Comparison of ENCODE assay signal across 30 mouse cellular contexts in the genomic region with DNA sequence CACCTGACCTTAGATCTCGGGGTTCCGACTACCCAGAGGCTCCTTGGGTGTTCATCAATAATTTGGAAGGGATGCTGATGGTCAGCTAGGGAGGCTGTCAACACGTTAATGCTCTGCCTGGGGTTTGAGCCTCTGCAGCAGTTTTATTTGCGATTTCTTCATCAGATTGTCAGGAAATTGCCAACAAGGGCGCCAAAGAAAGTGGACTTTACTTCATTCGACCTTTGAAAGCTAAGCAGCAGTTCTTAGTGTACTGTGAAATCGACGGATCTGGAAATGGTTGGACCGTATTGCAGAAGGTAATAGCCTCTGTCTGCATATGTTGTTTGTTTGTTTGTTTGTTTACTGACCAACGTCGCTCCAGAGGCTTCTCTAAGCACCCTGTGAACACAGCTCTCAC. TPM values are rescaled to one million over a fixed set of nuclear protein-coding genes. Genes with fewer than 3 reads are reported as not detected.
DNase-seq lines count a peak whose midpoint lies in the region; ATAC-seq and TF ChIP-seq lines count a peak whose summit lies in the region.
"Had no signal": no experiment of that assay in that cellular context is flagged by ENCODE, and none has a peak within 500 bp of the region (broad histone marks: within the 10 kb centered on the region; RNA-seq: fewer than 3 reads in every experiment).

No protein-coding gene starts in this region.

- no peak overlapping the region for H3K9ac ChIP-seq in kidney, embryonic 14.5 days (ENCODE audit: low read depth, low read length)
- no peak overlapping the region for H3K9ac ChIP-seq in midbrain, embryonic 11.5 days (ENCODE audit: low read length)
- no peak overlapping the region for H3K9ac ChIP-seq in midbrain, embryonic 15.5 days
- H3K9ac ChIP-seq in liver, embryonic 13.5 days, result no peak overlapping the region
- H3K9ac ChIP-seq in midbrain, postnatal 0 days (replicated peaks; ENCODE audit: low read length, poor library complexity, severe bottlenecking), result no peak overlapping the region
- H3K9ac ChIP-seq: embryonic facial prominence, embryonic 15.5 days; forebrain, embryonic 15.5 days; hindbrain, embryonic 13.5 days; limb, embryonic 15.5 days; midbrain, embryonic 12.5 days had no signal

- peak; percentile 53 for DNase-seq in kidney, adult 18-20 months
- DNase-seq in midbrain, embryonic 11.5 days (ENCODE audit: low spot score, missing footprints), result peak; percentile 23
- no peak for DNase-seq in liver, embryonic 13.5 days
- DNase-seq in yolk sac, embryonic 10.5 days (ENCODE audit: low spot score), result peak; percentile 67
- DNase-seq in midbrain, postnatal 0 days (ENCODE audit: low spot score), result no peak
- DNase-seq in Muller cell, postnatal 12 days (ENCODE audit: inconsistent ontology term), result no peak
- DNase-seq: adrenal gland, adult 2 months; adrenal gland, postnatal 36 days; B cell, adult 2 months; cerebellum, adult 8-10 months; cerebellum, postnatal 25 days; gastrocnemius, postnatal 25 days; heart, postnatal 4 days; lung, postnatal 36 days had no signal

- no peaks in the 10 kb centered on the region for H3K36me3 ChIP-seq in kidney, embryonic 14.5 days (ENCODE audit: control insufficient read depth, insufficient read depth, low read length)
- H3K36me3 ChIP-seq in midbrain, embryonic 11.5 days (ENCODE audit: control insufficient read depth, insufficient read depth, low read length), result no peaks in the 10 kb centered on the region
- H3K36me3 ChIP-seq in midbrain, embryonic 15.5 days (replicated peaks), result no peaks in the 10 kb centered on the region
- H3K36me3 ChIP-seq in liver, embryonic 13.5 days, result 0 out of 2 replicates have a peak, but pooled peaks cover 4% of the 10 kb centered on the region
- H3K36me3 ChIP-seq in midbrain, postnatal 0 days (ENCODE audit: insufficient read depth, low read length), result no peaks in the 10 kb centered on the region
- H3K36me3 ChIP-seq: embryonic facial prominence, embryonic 10.5 days; embryonic facial prominence, embryonic 15.5 days; forebrain, embryonic 15.5 days; hindbrain, embryonic 13.5 days; limb, embryonic 10.5 days; limb, embryonic 15.5 days; midbrain, embryonic 12.5 days had no signal

- no peaks in the 10 kb centered on the region for H3K9me3 ChIP-seq in kidney, embryonic 14.5 days (ENCODE audit: control insufficient read depth, low read length)
- H3K9me3 ChIP-seq in midbrain, embryonic 11.5 days (ENCODE audit: control insufficient read depth, low read length), result no peaks in the 10 kb centered on the region
- no peaks in the 10 kb centered on the region for H3K9me3 ChIP-seq in midbrain, embryonic 15.5 days
- H3K9me3 ChIP-seq in liver, embryonic 13.5 days (replicated peaks), result no peaks in the 10 kb centered on the region
- H3K9me3 ChIP-seq in midbrain, postnatal 0 days (ENCODE audit: low read length), result no peaks in the 10 kb centered on the region
- H3K9me3 ChIP-seq: embryonic facial prominence, embryonic 10.5 days; embryonic facial prominence, embryonic 15.5 days; forebrain, embryonic 15.5 days; hindbrain, embryonic 13.5 days; limb, embryonic 10.5 days; limb, embryonic 15.5 days; midbrain, embryonic 12.5 days had no signal

- TF ChIP-seq CTCF in midbrain, postnatal 0 days (IDR thresholded peaks at IDR 0.05), result no peak

- no peak overlapping the region for H3K27ac ChIP-seq in kidney, embryonic 14.5 days (ENCODE audit: low read depth, low read length)
- H3K27ac ChIP-seq in midbrain, embryonic 11.5 days (ENCODE audit: low read depth, low read length), result no peak overlapping the region
- no peak overlapping the region for H3K27ac ChIP-seq in midbrain, embryonic 15.5 days
- no peak overlapping the region for H3K27ac ChIP-seq in liver, embryonic 13.5 days
- no peak overlapping the region for H3K27ac ChIP-seq in midbrain, postnatal 0 days (ENCODE audit: low read depth, low read length)
- H3K27ac ChIP-seq: embryonic facial prominence, embryonic 10.5 days; embryonic facial prominence, embryonic 15.5 days; forebrain, embryonic 15.5 days; hindbrain, embryonic 13.5 days; limb, embryonic 10.5 days; limb, embryonic 15.5 days; midbrain, embryonic 12.5 days had no signal

- WGBS in kidney, embryonic 14.5 days, result 76% methylated on average over 11 of the region's 11 CpGs
- 83% methylated on average over 11 of the region's 11 CpGs for WGBS in midbrain, embryonic 11.5 days
- WGBS in midbrain, embryonic 15.5 days, result 83% methylated on average over 11 of the region's 11 CpGs
- WGBS in liver, embryonic 13.5 days (ENCODE audit: insufficient replicate concordance), result 52% methylated on average over 11 of the region's 11 CpGs
- WGBS in midbrain, postnatal 0 days, result 81% methylated on average over 11 of the region's 11 CpGs

- no peak overlapping the region for H3K4me2 ChIP-seq in kidney, embryonic 14.5 days (replicated peaks; ENCODE audit: low read depth, low read length)
- no peak overlapping the region for H3K4me2 ChIP-seq in midbrain, embryonic 11.5 days
- no peak overlapping the region for H3K4me2 ChIP-seq in midbrain, embryonic 15.5 days
- H3K4me2 ChIP-seq in liver, embryonic 13.5 days, result peak overlapping the region; percentile 48
- H3K4me2 ChIP-seq in midbrain, postnatal 0 days (ENCODE audit: low read depth, low read length, poor library complexity, severe bottlenecking), result no peak overlapping the region
- H3K4me2 ChIP-seq: embryonic facial prominence, embryonic 15.5 days; forebrain, embryonic 15.5 days; heart, embryonic 11.5 days; hindbrain, embryonic 13.5 days; limb, embryonic 15.5 days; midbrain, embryonic 12.5 days had no signal

- H3K4me1 ChIP-seq in kidney, embryonic 14.5 days (ENCODE audit: control insufficient read depth, insufficient read depth, low read length), result no peaks in the 10 kb centered on the region
- H3K4me1 ChIP-seq in midbrain, embryonic 11.5 days (ENCODE audit: control insufficient read depth, insufficient read depth, low read length), result no peaks in the 10 kb centered on the region
- H3K4me1 ChIP-seq in midbrain, embryonic 15.5 days, result no peaks in the 10 kb centered on the region
- peaks cover 3% of the 10 kb centered on the region; the same call in 1 of the 2 replicates for H3K4me1 ChIP-seq in liver, embryonic 13.5 days (replicated peaks)
- no peaks in the 10 kb centered on the region for H3K4me1 ChIP-seq in midbrain, postnatal 0 days (ENCODE audit: insufficient read depth, low read length)
- H3K4me1 ChIP-seq: embryonic facial prominence, embryonic 15.5 days; forebrain, embryonic 15.5 days; hindbrain, embryonic 13.5 days; limb, embryonic 15.5 days; midbrain, embryonic 12.5 days had no signal

- ATAC-seq in kidney, embryonic 14.5 days (ENCODE audit: low FRiP score, low TSS enrichment), result no peak
- ATAC-seq in midbrain, embryonic 11.5 days (ENCODE audit: low FRiP score), result no peak
- ATAC-seq in midbrain, embryonic 15.5 days (replicated peaks), result no peak
- ATAC-seq in liver, embryonic 13.5 days (ENCODE audit: low read depth), result no peak
- ATAC-seq in midbrain, postnatal 0 days (ENCODE audit: low FRiP score), result no peak
- ATAC-seq: activated CD4-positive, CD25-positive, alpha-beta regulatory T cell, adult 4 months; forebrain, embryonic 15.5 days had no signal

- no peak overlapping the region for H3K4me3 ChIP-seq in kidney, embryonic 14.5 days (ENCODE audit: low read length)
- no peak overlapping the region for H3K4me3 ChIP-seq in midbrain, embryonic 11.5 days (ENCODE audit: low read depth, low read length)
- no peak overlapping the region for H3K4me3 ChIP-seq in midbrain, embryonic 15.5 days
- peak overlapping the region; percentile 32 for H3K4me3 ChIP-seq in liver, embryonic 13.5 days (replicated peaks)
- no peak overlapping the region for H3K4me3 ChIP-seq in midbrain, postnatal 0 days (ENCODE audit: low read depth, low read length)
- H3K4me3 ChIP-seq: embryonic facial prominence, embryonic 10.5 days; embryonic facial prominence, embryonic 15.5 days; forebrain, embryonic 15.5 days; hindbrain, embryonic 13.5 days; limb, embryonic 10.5 days; limb, embryonic 15.5 days; midbrain, embryonic 12.5 days had no signal

- H3K27me3 ChIP-seq in kidney, embryonic 14.5 days (ENCODE audit: control insufficient read depth, insufficient read depth, low read length), result no peaks in the 10 kb centered on the region; the same call in 1 of the 2 replicates
- no peaks in the 10 kb centered on the region for H3K27me3 ChIP-seq in midbrain, embryonic 11.5 days (ENCODE audit: control insufficient read depth, insufficient read depth, low read length)
- H3K27me3 ChIP-seq in midbrain, embryonic 15.5 days (replicated peaks), result no peaks in the 10 kb centered on the region
- H3K27me3 ChIP-seq in liver, embryonic 13.5 days, result no peaks in the 10 kb centered on the region
- no peaks in the 10 kb centered on the region for H3K27me3 ChIP-seq in midbrain, postnatal 0 days (ENCODE audit: insufficient read depth, low read length)
- H3K27me3 ChIP-seq: forebrain, embryonic 15.5 days; hindbrain, embryonic 13.5 days; limb, embryonic 15.5 days; midbrain, embryonic 12.5 days had no signal

RNA-seq across cellular contexts. Expression of a gene that starts 2.8 kb away (rescaled TPM):
- polyA plus RNA-seq in kidney, embryonic 14.5 days (2014; fragmentation: Nextera tagmentation; extraction: Ambion mirVana), result 0.11 TPM in 1 of 2 replicates, not detected in the other
- polyA plus RNA-seq in midbrain, embryonic 11.5 days (2014; fragmentation: Nextera tagmentation; extraction: Ambion mirVana), result not detected in 2 replicates
- polyA plus RNA-seq in midbrain, embryonic 15.5 days (2015; fragmentation: Nextera tagmentation; extraction: Ambion mirVana), result 0.09 and 3.4 TPM in 2 replicates
- polyA plus RNA-seq in liver, embryonic 13.5 days (2015; fragmentation: Nextera tagmentation; extraction: Ambion mirVana), result 255 and 310 TPM in 2 replicates
- total RNA-seq in midbrain, postnatal 0 days (2014; rRNA removed), result not detected in 2 replicates
- 0.09 TPM in 1 of 2 replicates, not detected in the other for polyA plus RNA-seq in midbrain, postnatal 0 days (2015; fragmentation: Nextera tagmentation; extraction: Ambion mirVana)
- total RNA-seq: gastrocnemius, postnatal 25 days; left cerebral cortex, postnatal 10 days; megakaryocyte, adult 5-6 weeks; monocyte, adult 5-6 weeks had no signal
- polyA plus RNA-seq: activated CD4-positive, CD25-positive, alpha-beta regulatory T cell, adult 4 months; embryonic facial prominence, embryonic 15.5 days; forebrain, embryonic 15.5 days; frontal cortex, adult 2 months; hindbrain, embryonic 13.5 days; large intestine, adult 2 months; midbrain, embryonic 12.5 days had no signal

RNA-seq across cellular contexts. Expression of a gene that starts 15.6 kb away (rescaled TPM):
- 0.30 and 0.60 TPM in 2 replicates for polyA plus RNA-seq in kidney, embryonic 14.5 days (2014; fragmentation: Nextera tagmentation; extraction: Ambion mirVana)
- polyA plus RNA-seq in midbrain, embryonic 11.5 days (2014; fragmentation: Nextera tagmentation; extraction: Ambion mirVana), result not detected in 2 replicates
- polyA plus RNA-seq in midbrain, embryonic 15.5 days (2015; fragmentation: Nextera tagmentation; extraction: Ambion mirVana), result 1.3 TPM in 1 of 2 replicates, not detected in the other
- 276 and 332 TPM in 2 replicates for polyA plus RNA-seq in liver, embryonic 13.5 days (2015; fragmentation: Nextera tagmentation; extraction: Ambion mirVana)
- not detected in 2 replicates for total RNA-seq in midbrain, postnatal 0 days (2014; rRNA removed)
- polyA plus RNA-seq in midbrain, postnatal 0 days (2015; fragmentation: Nextera tagmentation; extraction: Ambion mirVana), result not detected in 2 replicates
- total RNA-seq: gastrocnemius, postnatal 25 days; left cerebral cortex, postnatal 10 days; megakaryocyte, adult 5-6 weeks; monocyte, adult 5-6 weeks had no signal
- polyA plus RNA-seq: activated CD4-positive, CD25-positive, alpha-beta regulatory T cell, adult 4 months; embryonic facial prominence, embryonic 10.5 days; forebrain, embryonic 15.5 days; hindbrain, embryonic 13.5 days; limb, embryonic 10.5 days; midbrain, embryonic 12.5 days had no signal

RNA-seq across cellular contexts. Expression of a gene that starts 39.4 kb away (rescaled TPM):
- 1.1 and 1.3 TPM in 2 replicates for polyA plus RNA-seq in kidney, embryonic 14.5 days (2014; fragmentation: Nextera tagmentation; extraction: Ambion mirVana)
- not detected in 2 replicates for polyA plus RNA-seq in midbrain, embryonic 11.5 days (2014; fragmentation: Nextera tagmentation; extraction: Ambion mirVana)
- polyA plus RNA-seq in midbrain, embryonic 15.5 days (2015; fragmentation: Nextera tagmentation; extraction: Ambion mirVana), result 0.51 TPM in 1 of 2 replicates, not detected in the other
- polyA plus RNA-seq in liver, embryonic 13.5 days (2015; fragmentation: Nextera tagmentation; extraction: Ambion mirVana), result 191 and 210 TPM in 2 replicates
- total RNA-seq in midbrain, postnatal 0 days (2014; rRNA removed), result not detected in 2 replicates
- polyA plus RNA-seq in midbrain, postnatal 0 days (2015; fragmentation: Nextera tagmentation; extraction: Ambion mirVana), result not detected in 2 replicates
- total RNA-seq: gastrocnemius, postnatal 25 days; left cerebral cortex, postnatal 10 days; megakaryocyte, adult 5-6 weeks; monocyte, adult 5-6 weeks had no signal
- polyA plus RNA-seq: activated CD4-positive, CD25-positive, alpha-beta regulatory T cell, adult 4 months; embryonic facial prominence, embryonic 10.5 days; forebrain, embryonic 15.5 days; frontal cortex, adult 2 months; hindbrain, embryonic 13.5 days; limb, embryonic 10.5 days; midbrain, embryonic 12.5 days had no signal

RNA-seq across cellular contexts. Expression of a gene that starts 45.0 kb away (rescaled TPM):
- 95.2 and 109 TPM in 2 replicates for polyA plus RNA-seq in kidney, embryonic 14.5 days (2014; fragmentation: Nextera tagmentation; extraction: Ambion mirVana)
- polyA plus RNA-seq in midbrain, embryonic 11.5 days (2014; fragmentation: Nextera tagmentation; extraction: Ambion mirVana), result 142 and 144 TPM in 2 replicates
- 104 and 108 TPM in 2 replicates for polyA plus RNA-seq in midbrain, embryonic 15.5 days (2015; fragmentation: Nextera tagmentation; extraction: Ambion mirVana)
- 60.3 and 63.2 TPM in 2 replicates for polyA plus RNA-seq in liver, embryonic 13.5 days (2015; fragmentation: Nextera tagmentation; extraction: Ambion mirVana)
- total RNA-seq in midbrain, postnatal 0 days (2014; rRNA removed), result 65.7 and 78.7 TPM in 2 replicates
- 76.9 and 78.0 TPM in 2 replicates for polyA plus RNA-seq in midbrain, postnatal 0 days (2015; fragmentation: Nextera tagmentation; extraction: Ambion mirVana)

Comparison
In these comparisons a context has a peak if more than half of its experiments do, and no peak if none do; other contexts are left out.
1. DNase-seq: peak in kidney, adult 18-20 months (single experiment), midbrain, embryonic 11.5 days (single experiment) and yolk sac, embryonic 10.5 days (single experiment); none in liver, embryonic 13.5 days (single experiment), midbrain, postnatal 0 days (single experiment) and Muller cell, postnatal 12 days (single experiment).
2. RNA of a gene that starts 2.8 kb away (polyA plus RNA-seq): 255 to 310 TPM in liver, embryonic 13.5 days; 0.09 to 3.4 TPM in midbrain, embryonic 15.5 days, 0.09 TPM in midbrain, postnatal 0 days, 0.11 TPM in kidney, embryonic 14.5 days and not detected in midbrain, embryonic 11.5 days; every median in the first group is over 10 times any median in the second.
3. RNA of a gene that starts 15.6 kb away (polyA plus RNA-seq): 276 to 332 TPM in liver, embryonic 13.5 days; 0.30 to 0.60 TPM in kidney, embryonic 14.5 days, not detected in midbrain, embryonic 11.5 days, 1.3 TPM in midbrain, embryonic 15.5 days and not detected in midbrain, postnatal 0 days; every median in the first group is over 100 times any median in the second.
4. RNA of a gene that starts 39.4 kb away (polyA plus RNA-seq): 191 to 210 TPM in liver, embryonic 13.5 days; 1.1 to 1.3 TPM in kidney, embryonic 14.5 days, 0.51 TPM in midbrain, embryonic 15.5 days, not detected in midbrain, postnatal 0 days and not detected in midbrain, embryonic 11.5 days; every median in the first group is over 10 times any median in the second.